Mouse (Mus musculus): ENCODE measurements around the gene Pgm2l1. TPM values are rescaled to one million over a fixed set of nuclear protein-coding genes. Genes with fewer than 3 reads are reported as not detected.

The Pgm2l1 gene
- polyA plus RNA-seq, 1 experiment from 2014 or later: 0.96 TPM

DNA sequence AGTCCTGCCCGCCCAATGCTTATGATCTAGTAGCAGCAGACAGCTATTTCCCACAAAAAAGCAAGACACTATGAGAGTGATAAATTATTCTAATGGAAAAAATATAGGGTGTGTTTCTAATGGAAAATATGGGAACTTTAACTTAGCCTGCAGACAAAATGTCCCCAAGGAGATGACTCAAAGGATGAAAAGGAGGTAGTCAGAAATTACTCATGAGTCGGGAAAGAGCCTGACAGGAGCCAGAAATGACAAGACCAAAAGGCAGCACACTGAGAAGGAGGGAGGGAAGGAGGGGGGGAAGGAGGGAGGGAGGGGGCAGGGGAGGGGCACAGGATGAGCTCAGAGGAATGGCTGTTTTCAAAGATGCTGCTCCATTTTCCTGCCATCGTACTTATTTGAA lies 54.4 kb downstream of the Pgm2l1 start:
- no peak overlapping the region for H3K9ac ChIP-seq (replicated peaks)
- H3K36me3 ChIP-seq (replicated peaks; ENCODE audit: insufficient read depth, low read length): no peaks in the 10 kb centered on the region
- H3K27me3 ChIP-seq (ENCODE audit: insufficient read depth, low read length): peaks cover 18% of the 10 kb centered on the region; the same call in 1 of the 2 replicates
- H3K4me1 ChIP-seq (ENCODE audit: insufficient read depth): 0 out of 2 replicates have a peak, but pooled peaks cover 3% of the 10 kb centered on the region
- no peak overlapping the region for H3K27ac ChIP-seq (ENCODE audit: low read depth)
- H3K4me2 ChIP-seq (ENCODE audit: low read depth, low read length): no peak overlapping the region
- ATAC-seq: no peak
- WGBS (ENCODE audit: insufficient replicate concordance): 59% methylated on average over 3 of the region's 3 CpGs
- H3K9me3 ChIP-seq (ENCODE audit: low read length): no peaks in the 10 kb centered on the region
- DNase-seq: no peak
- TF ChIP-seq CTCF (IDR thresholded peaks at IDR 0.05; ENCODE audit: low read depth) (no peak), EP300 (IDR thresholded peaks at IDR 0.05; ENCODE audit: low read depth) (no peak)
- H3K4me3 ChIP-seq (ENCODE audit: low read depth, low read length): no peak overlapping the region

DNA sequence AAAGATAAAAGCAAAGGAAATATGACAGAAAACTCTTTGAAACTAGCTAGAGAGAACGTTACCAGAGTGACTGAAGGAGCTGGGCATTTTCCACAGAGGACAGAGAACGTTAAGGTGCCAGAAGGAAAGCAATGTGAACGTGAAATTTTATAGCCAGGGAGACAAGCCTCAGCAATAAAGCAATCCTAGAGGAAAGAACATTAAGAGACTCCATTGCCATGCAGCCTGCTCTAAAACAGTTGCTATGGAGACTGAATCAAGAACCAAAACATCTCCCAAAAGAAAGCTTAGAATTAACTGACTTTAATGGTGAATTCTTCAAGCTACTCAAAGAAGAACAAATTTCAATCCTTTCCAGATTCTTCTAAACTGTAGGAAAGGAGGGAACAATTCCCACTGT lies 56.1 kb downstream of the Pgm2l1 start:
- Histone ChIP-seq H3K9me3 (ENCODE audit: low read length) (no peaks in the 10 kb centered on the region), H3K9ac (replicated peaks) (no peak overlapping the region), H3K36me3 (replicated peaks; ENCODE audit: insufficient read depth, low read length) (no peaks in the 10 kb centered on the region), H3K4me2 (ENCODE audit: low read depth, low read length) (no peak overlapping the region), H3K4me3 (ENCODE audit: low read depth, low read length) (no peak overlapping the region), H3K4me1 (ENCODE audit: insufficient read depth) (peaks cover 3% of the 10 kb centered on the region; the same call in 1 of the 2 replicates), H3K27me3 (ENCODE audit: insufficient read depth, low read length) (peaks cover 18% of the 10 kb centered on the region; the same call in 1 of the 2 replicates), H3K27ac (ENCODE audit: low read depth) (no peak overlapping the region)
- no peak for TF ChIP-seq EP300 (IDR thresholded peaks at IDR 0.05; ENCODE audit: low read depth)
- no peak for TF ChIP-seq CTCF (IDR thresholded peaks at IDR 0.05; ENCODE audit: low read depth)
- DNase-seq: no peak
- WGBS (ENCODE audit: insufficient replicate concordance): 49% methylated on average over 3 of the region's 3 CpGs
- no peak for ATAC-seq

DNA sequence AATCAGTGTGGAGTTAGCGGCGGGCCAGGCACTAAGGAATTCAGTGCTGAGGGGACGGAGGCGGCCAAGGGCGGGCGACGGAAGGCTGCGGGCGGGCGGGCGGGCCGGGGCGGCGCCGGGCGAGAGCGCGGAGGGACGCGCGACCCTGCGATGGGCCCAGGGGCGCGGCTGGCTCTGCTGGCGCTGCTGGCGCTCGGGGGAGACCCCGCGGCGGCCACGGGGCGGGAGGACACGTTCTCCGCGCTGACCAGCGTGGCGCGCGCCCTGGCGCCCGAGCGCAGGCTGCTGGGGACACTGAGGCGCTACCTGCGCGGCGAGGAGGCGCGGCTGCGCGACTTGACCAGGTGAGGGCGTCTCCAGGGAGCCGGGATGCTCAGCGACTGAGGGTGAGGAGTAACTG lies 58.2 kb downstream of the Pgm2l1 start, which contains the start of gene P4ha3:
Gene P4ha3, plus strand, starts transcription at position 138 of the 400 bp plus-strand sequence.
- H3K4me1 ChIP-seq (ENCODE audit: insufficient read depth): peaks cover 8% of the 10 kb centered on the region
- no peak within 1 kb of the TSS; the same call in 1 of the 2 replicates for H3K9ac ChIP-seq (replicated peaks)
- H3K4me2 ChIP-seq (ENCODE audit: low read depth, low read length): peak within 1 kb of the TSS; percentile 67
- H3K27ac ChIP-seq (ENCODE audit: low read depth): no peak within 1 kb of the TSS
- TF ChIP-seq CTCF (IDR thresholded peaks at IDR 0.05; ENCODE audit: low read depth): no peak
- TF ChIP-seq EP300 (IDR thresholded peaks at IDR 0.05; ENCODE audit: low read depth): no peak
- DNase-seq: peak; percentile 24
- ATAC-seq: no peak
- under 1% methylated on average over 50 of the region's 53 CpGs for WGBS (ENCODE audit: insufficient replicate concordance)
- no peaks in the 10 kb centered on the region for H3K36me3 ChIP-seq (replicated peaks; ENCODE audit: insufficient read depth, low read length)
- no peaks in the 10 kb centered on the region for H3K9me3 ChIP-seq (ENCODE audit: low read length)
- H3K27me3 ChIP-seq (ENCODE audit: insufficient read depth, low read length): peaks cover 18% of the 10 kb centered on the region; the same call in 1 of the 2 replicates
- peak within 1 kb of the TSS; percentile 32 for H3K4me3 ChIP-seq (ENCODE audit: low read depth, low read length)

DNA sequence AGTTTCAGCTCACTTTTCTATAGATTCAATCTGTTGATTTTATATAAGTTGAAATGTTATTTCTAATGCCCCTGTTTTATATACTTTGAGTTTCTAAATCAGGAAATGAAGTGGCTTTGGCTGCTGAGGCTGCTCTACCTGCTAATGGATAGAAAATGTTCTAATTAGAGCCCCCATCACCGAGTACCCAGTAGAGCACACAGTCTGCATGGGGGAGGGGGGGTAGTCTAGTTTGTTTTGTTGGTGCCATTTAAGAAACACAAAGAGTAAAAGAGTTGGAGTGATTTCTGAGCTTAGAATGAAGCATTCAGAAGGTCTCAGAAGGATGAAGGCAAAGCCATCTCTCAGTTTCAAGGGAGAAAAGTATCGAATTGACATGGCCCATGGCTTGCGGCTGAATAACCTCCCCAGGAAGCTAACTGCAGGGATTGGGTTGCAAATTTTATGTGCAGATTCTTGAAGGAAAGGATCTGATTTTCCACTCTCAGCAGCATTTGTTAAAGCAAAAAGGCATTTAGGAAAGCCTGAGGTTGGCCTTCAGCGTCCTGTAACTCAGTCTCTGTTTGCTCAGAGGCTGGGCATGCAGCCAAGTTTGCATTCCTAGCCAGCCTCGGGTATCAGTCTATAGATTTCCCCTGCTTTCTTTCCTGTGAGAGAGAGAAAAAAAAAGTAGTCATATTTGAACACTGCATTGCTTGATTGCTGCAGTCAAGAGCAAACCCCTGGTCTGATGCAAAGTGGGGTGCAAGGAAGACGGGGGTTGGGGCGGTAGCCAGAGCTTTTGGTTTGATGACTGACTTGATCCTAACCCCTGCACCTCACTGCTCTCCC lies 60.8 kb downstream of the Pgm2l1 start:
- DNase-seq: peak; percentile 77
- peak; percentile 53; the same call in 1 of the 2 replicates for ATAC-seq
- TF ChIP-seq EP300 (IDR thresholded peaks at IDR 0.05; ENCODE audit: low read depth) (no peak), CTCF (IDR thresholded peaks at IDR 0.05; ENCODE audit: low read depth) (no peak)
- H3K36me3 ChIP-seq (replicated peaks; ENCODE audit: insufficient read depth, low read length): no peaks in the 10 kb centered on the region
- H3K4me2 ChIP-seq (ENCODE audit: low read depth, low read length): peak overlapping the region; percentile 7; the same call in 1 of the 2 replicates
- H3K4me3 ChIP-seq (ENCODE audit: low read depth, low read length): no peak overlapping the region
- peaks cover 8% of the 10 kb centered on the region for H3K4me1 ChIP-seq (ENCODE audit: insufficient read depth)
- no peaks in the 10 kb centered on the region for H3K9me3 ChIP-seq (ENCODE audit: low read length)
- H3K27ac ChIP-seq (ENCODE audit: low read depth): 0 out of 2 replicates have a peak overlapping the region, but pooled peaks have one; percentile 19
- WGBS (ENCODE audit: insufficient replicate concordance): 31% methylated on average over 7 of the region's 7 CpGs
- H3K27me3 ChIP-seq (ENCODE audit: insufficient read depth, low read length): peaks cover 18% of the 10 kb centered on the region; the same call in 1 of the 2 replicates
- no peak overlapping the region for H3K9ac ChIP-seq (replicated peaks)

DNA sequence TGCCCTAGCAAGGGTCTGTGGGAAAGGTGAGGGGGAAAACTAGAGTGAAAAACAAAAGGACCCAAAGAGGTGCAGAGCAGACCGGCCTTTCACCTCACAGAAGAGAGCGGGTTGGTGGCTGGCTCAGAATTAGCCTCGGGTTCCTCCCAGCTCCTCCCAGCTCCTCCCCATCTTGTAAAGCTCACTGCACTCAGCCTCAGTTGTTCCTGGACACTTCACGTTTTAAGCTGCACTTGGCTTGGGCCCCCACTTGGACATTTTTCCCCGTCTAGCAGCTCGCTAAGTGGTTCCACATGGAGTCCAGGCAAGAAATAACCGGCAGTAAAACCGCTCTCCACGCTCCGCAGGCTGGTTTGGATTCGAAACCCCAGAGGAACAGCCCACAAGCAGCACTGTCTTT lies 61.4 kb downstream of the Pgm2l1 start:
- DNase-seq (no peak), ATAC-seq (no peak)
- peaks cover 8% of the 10 kb centered on the region for H3K4me1 ChIP-seq (ENCODE audit: insufficient read depth)
- H3K4me2 ChIP-seq (ENCODE audit: low read depth, low read length): peak overlapping the region; percentile 7; the same call in 1 of the 2 replicates
- no peak overlapping the region for H3K4me3 ChIP-seq (ENCODE audit: low read depth, low read length)
- no peak overlapping the region for H3K9ac ChIP-seq (replicated peaks)
- WGBS (ENCODE audit: insufficient replicate concordance): 36% methylated on average over 11 of the region's 11 CpGs
- 0 out of 2 replicates have a peak overlapping the region, but pooled peaks have one; percentile 19 for H3K27ac ChIP-seq (ENCODE audit: low read depth)
- peaks cover 18% of the 10 kb centered on the region; the same call in 1 of the 2 replicates for H3K27me3 ChIP-seq (ENCODE audit: insufficient read depth, low read length)
- no peaks in the 10 kb centered on the region for H3K9me3 ChIP-seq (ENCODE audit: low read length)
- no peaks in the 10 kb centered on the region for H3K36me3 ChIP-seq (replicated peaks; ENCODE audit: insufficient read depth, low read length)
- TF ChIP-seq CTCF (IDR thresholded peaks at IDR 0.05; ENCODE audit: low read depth): no peak
- no peak for TF ChIP-seq EP300 (IDR thresholded peaks at IDR 0.05; ENCODE audit: low read depth)

DNA sequence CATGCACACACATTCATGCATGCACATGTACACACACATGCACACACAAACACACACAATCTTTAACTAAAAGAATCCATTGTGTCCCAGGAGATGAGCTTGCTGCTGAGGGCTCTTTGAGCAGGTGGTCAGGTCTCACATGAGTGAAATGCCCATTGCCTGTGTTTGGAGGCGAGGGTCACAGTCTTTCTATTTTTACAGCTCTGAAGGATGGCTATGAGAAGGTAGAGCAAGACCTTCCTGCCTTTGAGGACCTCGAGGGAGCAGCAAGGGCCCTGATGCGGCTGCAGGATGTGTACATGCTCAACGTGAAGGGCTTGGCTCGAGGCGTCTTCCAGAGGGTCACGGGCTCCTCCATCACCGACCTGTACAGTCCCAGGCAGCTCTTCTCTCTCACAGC lies 66.4 kb downstream of the Pgm2l1 start:
- Histone ChIP-seq H3K4me2 (ENCODE audit: low read depth, low read length) (no peak overlapping the region), H3K4me1 (ENCODE audit: insufficient read depth) (peaks cover 3% of the 10 kb centered on the region), H3K9me3 (ENCODE audit: low read length) (no peaks in the 10 kb centered on the region), H3K4me3 (ENCODE audit: low read depth, low read length) (no peak overlapping the region), H3K9ac (replicated peaks) (no peak overlapping the region), H3K27ac (ENCODE audit: low read depth) (no peak overlapping the region), H3K27me3 (ENCODE audit: insufficient read depth, low read length) (no peaks in the 10 kb centered on the region), H3K36me3 (replicated peaks; ENCODE audit: insufficient read depth, low read length) (no peaks in the 10 kb centered on the region)
- DNase-seq: peak; percentile 9
- TF ChIP-seq EP300 (IDR thresholded peaks at IDR 0.05; ENCODE audit: low read depth) (no peak), CTCF (IDR thresholded peaks at IDR 0.05; ENCODE audit: low read depth) (no peak)
- 77% methylated on average over 8 of the region's 8 CpGs for WGBS (ENCODE audit: insufficient replicate concordance)
- ATAC-seq: no peak
